Mouse (Mus musculus) lung, adult 18-20 months (tissue): ENCODE results near the gene Ncf2.
A peak's percentile ranks its signal among the peaks of the same experiment; 100 is the strongest.

Source experiments
- DNase-seq, 2 experiments: peaks; one replicate each; pipeline ENCODE4 v3.0.0; 2022; ENCODE audit warnings: mixed read lengths in 2 of 2

The Ncf2 gene

DNA sequence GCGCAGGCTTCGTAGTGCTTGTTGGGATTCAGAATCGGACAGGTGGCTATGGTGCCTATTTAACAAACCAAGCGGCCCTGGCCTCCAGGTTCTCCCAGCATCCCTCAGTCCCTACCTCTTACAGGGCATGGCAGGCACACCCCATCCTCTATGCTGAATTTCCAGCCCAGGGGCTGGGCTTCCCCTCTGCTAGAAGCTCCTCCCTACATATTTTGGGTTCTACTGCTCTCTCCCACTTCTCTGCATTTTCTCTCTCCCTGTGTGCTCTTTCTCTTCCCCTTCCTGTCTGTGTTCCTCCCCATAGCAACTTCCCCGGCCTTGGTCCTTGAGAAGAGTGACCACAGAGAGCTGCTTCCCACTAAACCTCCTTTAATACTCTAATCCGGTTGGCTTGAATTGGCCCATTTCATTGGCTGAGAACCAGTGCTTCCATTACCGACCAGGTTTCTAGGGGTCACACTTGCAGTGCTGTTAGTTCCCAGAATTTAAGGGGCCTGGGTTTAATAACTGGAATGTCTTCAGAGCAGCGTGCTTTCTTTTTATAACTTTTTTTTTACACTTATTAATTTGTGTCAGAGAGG lies 3.2 kb upstream of the Ncf2 start:
- DNase-seq, result no peak

DNA sequence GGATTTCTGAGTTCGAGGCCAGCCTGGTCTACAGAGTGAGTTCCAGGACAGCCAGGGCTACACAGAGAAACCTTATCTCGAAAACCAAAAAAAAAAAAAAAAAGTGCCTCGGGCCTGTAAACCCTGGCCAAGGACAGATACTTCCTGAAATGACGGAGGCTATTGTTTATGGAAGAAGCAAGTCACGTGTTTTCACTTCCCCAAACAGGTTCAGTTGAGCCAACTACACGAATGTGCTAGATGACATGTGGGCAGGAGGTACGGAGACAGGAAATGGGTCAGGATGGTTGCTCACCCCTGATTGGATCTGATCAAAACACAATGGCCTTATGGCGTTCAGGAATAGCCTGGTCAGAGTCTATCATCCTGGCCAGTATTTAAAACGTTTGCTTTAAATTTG lies 1.9 kb upstream of the Ncf2 start:
- peak in 1 of 2 experiments; percentile 33 for DNase-seq

DNA sequence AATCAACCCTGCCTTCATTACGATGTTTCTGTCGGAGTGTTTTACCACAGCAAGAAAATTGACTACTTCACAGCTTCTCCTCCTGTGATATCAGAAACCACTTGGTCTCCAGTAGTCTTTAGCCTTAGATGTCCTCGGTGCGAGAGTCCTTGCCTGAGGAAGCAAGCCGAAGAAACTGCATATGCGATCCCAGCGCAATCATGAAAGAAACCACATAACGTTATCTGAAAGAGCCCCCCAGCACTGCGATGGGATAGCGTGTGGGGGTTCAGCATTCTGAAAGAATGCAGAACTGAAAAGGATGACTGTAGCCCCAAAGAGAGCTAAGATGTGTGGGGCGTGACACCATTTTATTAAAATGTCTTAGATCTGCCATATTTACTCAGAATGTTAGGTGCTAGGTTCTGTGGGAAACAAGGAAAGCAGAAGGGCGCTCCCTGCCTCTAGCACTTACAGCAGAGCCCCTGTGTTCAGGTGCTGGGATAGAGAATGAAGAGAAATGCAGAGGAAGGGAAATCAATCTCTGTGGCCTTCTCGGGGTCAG lies 711 bp downstream of the Ncf2 start:
- no peak for DNase-seq

DNA sequence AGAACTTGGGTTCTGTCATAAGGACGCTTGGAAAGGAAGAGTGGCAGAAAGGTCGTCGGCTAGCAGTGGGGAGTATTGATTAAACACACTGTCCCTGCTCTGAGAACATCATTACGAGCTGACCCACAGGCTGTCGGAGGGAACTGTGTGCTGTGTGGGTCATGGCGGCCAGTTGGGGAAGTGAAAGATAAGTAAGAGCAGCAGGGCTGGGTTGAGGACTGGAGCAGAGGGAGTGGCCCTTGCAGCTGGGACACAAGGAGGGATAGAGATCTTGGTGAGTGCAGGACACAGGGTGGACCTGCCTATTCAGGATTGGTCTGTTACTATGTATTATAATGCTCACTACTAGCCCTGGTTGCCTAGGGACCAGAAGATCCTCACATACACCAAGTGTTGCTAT lies 4.9 kb downstream of the Ncf2 start:
- no peak for DNase-seq

DNA sequence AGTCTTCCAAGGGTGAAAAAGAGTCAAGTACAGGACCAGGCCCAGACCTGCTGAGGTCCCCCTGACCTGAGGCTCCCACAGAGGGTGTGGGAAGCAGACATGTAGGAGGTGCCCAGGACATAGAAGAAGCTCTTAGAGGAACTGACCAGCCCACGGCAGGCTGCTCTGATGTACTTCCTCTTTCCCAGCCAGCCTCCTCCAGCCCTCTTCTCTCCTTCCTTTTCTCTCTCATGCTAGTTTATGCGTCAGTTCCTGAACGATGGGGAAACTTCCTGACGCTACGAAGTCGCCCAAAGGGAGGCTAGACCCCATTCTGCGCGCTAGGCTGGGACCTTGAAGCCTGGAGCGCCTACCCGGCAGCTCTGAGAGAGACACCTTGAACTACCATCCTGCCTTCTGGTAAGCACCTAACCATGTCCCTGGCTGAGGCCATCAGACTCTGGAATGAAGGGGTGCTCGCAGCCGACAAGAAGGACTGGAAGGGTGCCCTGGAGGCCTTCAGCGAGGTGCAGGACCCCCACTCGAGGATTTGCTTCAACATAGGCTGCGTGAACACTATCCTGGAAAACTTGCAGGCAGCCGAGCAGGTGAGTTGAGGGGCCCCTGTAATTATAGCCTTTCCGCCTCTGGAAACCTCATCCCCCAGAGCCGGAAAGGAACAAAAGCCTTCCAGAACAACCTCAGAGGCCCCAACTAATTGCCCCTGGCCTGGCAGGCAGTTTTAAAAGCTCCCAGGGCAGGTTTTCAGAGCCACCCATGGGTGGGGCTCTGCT lies 7.8 kb downstream of the Ncf2 start:
- peak; percentile 41 to 64 for DNase-seq

DNA sequence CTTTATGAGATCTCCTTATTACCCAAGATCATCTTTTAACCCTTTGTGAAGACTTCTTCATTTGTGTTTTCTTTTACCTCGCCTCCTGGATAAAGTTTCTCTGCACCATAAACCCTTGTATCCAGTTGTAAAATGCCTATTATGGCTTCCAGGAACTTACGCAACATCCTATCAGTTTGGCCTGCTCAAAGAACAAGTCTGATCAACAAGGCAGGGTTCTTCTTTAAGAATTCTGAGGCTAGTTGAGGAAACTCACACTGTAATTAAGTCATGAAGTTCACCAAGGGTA lies 8.3 kb downstream of the Ncf2 start:
- DNase-seq, result no peak

DNA sequence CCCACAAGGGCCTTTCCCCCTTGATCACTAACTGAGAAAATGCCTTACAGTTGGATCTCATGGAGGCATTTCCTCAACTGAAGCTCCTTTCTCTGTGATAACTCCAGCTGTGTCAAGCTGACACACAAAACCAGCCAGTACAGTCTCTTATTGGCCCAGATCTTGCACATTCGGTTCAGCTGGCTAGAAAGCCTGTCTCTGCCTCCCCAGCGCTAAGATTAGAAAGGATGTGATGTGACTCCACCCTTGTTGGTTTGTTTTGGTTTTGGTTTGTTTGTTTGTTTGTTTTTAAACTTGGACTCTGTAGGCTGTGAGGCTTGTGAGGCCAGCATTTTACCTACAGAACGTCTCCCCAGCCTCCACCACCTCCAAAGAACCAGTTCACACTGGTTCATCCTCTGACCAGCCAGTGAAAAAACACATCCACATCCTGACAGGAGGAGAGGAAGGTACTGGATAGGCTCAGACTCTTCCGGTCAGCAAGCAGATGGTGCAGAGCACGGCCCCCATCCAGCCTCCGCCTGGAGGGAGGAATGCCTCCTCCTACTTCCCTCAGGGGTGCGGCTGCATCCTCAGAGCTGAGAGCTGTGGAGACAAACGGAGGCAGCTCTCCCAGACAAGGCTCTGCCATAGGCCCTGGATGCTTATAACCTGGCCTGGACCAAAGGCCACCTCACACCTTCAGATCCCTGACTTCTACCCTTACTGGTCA lies 9.7 kb downstream of the Ncf2 start:
- DNase-seq, result peak in 1 of 2 experiments; percentile 29

DNA sequence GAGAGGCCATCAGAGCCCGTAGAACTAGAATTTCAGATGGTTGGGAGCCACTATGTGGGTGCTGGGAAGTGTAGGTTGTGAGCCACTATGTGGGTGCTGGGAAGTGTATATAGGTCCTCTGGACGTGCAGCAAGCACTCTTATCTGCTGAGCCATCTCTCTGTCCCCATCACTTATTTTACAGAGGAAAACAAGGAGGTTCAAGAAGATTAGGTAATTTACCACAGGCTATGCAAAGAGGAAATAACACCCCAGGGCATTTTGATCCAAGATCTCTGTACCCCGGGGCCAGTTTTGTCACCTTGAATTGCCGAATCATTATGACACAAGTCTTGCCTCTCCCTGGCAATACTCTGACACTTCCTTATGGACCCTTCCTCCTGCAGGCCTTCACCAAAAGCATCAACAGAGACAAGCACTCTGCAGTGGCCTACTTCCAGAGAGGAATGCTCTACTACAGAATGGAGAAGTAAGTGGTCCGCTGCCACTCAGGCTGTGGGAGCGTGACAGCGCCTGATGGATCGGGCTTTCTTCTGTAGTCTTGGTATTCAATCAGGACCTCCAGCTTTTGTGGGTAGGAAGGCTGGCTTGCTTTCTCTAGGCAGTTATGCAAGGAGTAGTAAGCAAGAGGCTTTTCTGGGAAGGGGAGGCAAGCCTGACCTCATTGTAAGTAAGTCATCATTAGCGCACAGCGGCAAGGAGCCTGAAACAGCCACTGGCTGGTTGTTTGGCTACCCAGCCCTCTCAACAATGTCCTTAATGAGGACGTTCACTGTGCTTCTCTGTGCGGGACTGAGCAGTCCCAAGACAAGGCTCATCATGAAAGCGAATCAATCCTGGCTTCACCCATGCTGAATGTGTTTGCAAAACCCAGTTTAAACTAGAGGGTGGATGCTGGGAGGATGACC lies 10.8 kb downstream of the Ncf2 start:
- no peak for DNase-seq

DNA sequence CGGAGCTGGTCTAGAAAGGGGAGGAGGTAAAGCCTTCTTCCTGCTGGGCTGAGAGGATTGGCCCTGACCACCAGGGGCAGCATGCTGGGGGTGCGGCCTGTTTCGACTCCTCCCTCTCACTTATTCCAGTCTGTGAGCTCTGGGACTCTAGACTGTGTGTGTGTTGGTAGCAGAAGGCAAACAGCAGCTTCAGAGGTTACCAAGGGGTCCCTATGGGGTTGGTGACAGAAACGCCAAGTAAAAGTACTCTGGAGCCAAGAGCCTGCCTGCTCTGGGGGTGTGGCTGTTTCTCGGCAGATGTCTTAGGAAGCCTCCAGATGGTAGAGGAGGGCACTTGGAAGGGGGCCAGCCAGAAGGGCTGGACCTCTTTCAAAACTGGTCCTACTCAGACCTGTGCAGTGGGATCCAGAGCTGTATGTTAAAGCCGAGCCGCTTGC lies 15.3 kb downstream of the Ncf2 start:
- DNase-seq, result peak; percentile 31 to 48

DNA sequence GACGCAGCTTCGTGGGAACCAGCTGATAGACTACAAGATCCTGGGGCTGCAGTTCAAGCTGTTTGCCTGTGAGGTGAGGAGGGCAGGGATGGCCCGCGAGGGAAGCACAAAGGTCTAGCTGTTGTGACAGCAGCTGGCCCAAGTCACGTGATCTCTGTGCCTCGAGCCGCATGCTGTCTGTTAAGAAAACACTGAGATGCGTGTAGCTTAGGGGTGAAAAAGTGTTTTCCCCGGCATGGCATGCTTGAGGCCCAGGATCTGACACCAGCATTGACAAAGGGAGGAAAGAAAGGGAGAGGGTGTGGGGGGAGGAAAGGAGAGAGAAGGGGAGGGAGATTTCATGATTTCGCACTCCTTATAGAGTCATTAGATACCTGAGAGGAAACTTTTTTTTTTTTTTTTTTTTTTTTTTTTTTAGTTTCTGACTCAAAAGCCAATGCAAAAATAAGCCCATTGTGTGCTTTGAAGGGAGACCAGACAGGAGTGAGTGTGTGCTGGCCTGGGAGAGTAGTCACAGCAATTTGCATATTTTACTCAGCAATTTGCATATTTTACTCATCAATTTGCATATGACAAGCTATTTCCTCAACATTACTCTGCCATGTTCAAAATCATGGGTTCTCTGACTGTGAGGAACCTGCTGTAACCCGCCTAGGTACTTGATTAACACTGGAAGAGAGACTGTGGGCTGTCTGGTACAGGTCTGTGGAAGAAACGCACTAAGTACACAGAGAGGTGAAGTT lies 17.2 kb downstream of the Ncf2 start:
- DNase-seq, result no peak

DNA sequence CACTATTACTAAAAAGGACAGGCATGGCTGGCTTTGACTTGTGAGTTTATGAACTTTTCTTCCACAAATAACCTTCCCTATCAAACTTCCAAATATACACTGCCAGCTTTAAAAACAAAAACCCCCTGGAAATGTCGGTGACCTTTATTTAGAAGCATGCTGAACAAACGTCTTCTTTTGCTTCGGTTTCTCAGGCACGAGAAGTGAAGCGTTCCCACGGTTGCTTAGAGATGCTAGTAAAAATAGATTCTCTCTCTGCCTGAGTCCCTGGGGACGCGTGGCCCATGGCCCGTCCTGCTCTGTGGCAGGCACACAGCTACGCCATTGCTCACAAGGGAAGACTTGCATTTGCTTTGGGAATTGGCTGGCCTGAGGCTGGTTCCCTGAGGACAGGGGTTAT lies 17.8 kb downstream of the Ncf2 start:
- peak; percentile 20 to 30 for DNase-seq

DNA sequence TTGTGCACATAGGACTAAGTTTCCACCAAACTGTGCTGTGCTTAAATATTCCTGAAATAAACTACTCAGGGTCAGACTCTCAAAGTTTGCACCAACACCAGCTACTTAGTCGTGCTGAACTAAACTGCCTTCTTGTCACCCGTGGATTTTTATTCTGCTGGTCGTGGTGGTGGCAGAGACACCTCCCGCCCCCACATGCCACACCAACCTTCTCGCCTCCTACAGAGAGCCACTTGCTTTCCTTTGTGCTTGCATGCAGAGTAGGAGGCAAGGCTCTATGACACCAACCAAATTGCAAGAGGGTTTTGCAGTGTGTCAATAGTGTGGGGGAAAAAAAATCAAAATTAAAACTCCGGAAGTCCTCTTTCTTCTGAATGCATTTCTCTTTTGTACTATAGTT lies 19.6 kb downstream of the Ncf2 start:
- DNase-seq, result no peak

DNA sequence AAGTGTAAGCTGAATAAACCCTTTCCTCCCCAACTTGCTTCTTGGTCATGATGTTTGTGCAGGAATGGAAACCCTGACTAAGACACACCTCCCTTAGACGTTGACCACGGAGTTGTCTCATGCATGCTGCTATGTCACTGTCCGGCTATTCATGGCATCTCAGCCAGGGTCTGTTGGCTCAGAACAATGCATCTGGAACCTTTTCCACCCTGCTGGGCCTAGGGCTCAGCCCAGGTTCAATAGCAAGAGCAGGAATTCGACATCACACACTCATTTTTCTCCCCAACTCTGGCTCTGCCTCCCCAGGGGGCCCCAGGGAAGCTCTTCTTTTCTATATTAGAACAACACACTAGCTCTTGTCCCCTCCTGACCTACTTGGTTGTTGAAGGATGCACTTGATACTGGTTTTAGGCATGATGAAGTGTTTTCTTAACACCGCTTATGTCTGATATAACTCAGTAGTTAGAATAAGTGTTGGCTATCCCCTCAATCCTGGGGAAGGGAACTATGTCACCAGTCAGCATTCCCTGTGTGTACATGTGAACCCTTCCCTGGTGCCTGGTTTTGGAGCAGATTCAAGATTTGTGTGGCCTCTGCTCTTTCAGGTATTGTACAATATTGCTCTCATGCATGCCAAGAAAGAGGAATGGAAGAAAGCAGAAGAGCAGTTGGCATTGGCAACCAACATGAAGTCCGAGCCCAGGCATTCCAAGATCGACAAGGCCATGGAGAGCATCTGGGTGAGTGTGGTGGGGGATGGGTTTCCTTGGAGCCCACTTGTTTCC lies 21.1 kb downstream of the Ncf2 start:
- DNase-seq, result no peak

DNA sequence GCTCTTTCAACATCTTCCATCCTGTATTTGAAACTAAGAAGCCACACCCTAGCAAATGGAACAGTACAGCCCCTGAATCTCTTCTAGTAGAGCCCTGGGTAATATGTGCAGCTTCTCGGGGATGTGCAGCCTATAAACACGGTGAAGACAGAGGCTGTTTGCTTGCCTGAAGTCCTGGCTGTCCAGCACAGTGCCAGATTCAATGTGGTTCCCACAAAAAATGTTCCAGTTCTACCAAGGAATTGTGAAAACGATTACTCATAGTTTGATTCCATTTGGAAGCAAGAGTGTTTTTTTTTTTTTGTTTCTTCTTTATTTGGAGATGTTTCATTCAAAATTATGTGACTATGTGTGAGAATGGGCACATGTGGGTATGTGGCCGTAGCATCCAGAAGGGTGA lies 21.8 kb downstream of the Ncf2 start:
- DNase-seq, result no peak

DNA sequence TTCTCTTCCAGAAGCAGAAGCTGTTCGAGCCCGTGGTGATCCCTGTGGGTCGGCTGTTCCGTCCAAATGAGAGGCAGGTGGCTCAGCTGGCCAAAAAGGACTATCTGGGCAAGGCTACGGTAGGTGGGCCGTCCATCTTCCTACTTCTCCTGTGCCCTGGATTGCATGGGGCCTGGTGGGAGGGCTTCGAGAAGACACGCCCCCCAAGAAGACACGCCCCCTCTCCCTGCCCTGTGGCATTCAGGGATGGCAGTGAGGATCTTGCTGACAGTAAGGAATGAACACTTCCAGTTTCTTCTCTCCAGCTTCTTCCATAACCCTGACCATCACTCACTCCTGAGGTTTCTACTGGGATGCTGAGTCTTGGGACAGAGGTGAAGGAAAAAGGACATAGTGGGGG lies 24.2 kb downstream of the Ncf2 start:
- no peak for DNase-seq

DNA sequence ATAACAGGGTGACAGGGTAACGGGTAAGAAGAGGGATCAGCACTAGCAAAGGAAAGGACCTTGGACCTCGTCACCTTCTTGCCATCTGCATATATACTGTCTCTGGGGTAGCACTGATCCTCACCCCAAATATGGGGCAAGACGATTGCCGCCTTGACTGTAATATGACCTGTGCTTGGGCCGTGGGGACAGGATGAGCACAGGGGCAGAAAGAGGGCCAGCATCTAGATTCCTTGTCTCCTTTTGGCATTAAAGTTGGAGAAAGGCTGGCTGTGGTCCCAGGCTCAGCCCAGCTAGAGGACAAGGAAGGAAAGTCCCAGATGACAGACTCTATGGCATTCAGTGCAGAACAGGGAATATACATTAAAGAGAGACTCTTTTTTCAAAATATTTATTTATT lies 26.5 kb downstream of the Ncf2 start:
- no peak for DNase-seq

DNA sequence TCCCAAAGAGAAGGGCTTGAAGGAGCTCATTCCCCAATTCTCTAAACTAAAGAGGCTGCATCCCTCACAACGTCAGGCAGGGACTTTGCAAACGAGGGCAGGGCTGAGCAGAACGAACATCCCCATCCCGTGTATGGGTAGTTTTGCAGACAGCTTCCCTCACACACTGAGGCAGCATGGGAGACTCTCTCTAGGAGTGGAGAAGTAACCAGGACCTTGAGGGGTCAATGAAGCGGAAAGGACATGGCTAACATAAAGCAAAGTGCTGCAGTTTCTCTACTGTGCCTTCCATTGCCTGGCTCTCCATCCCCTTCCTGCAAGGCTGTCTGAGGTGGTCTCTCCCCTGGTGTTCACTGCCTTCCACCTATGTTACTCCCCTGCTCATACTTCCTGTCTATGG lies 28.2 kb downstream of the Ncf2 start:
- DNase-seq, result no peak

DNA sequence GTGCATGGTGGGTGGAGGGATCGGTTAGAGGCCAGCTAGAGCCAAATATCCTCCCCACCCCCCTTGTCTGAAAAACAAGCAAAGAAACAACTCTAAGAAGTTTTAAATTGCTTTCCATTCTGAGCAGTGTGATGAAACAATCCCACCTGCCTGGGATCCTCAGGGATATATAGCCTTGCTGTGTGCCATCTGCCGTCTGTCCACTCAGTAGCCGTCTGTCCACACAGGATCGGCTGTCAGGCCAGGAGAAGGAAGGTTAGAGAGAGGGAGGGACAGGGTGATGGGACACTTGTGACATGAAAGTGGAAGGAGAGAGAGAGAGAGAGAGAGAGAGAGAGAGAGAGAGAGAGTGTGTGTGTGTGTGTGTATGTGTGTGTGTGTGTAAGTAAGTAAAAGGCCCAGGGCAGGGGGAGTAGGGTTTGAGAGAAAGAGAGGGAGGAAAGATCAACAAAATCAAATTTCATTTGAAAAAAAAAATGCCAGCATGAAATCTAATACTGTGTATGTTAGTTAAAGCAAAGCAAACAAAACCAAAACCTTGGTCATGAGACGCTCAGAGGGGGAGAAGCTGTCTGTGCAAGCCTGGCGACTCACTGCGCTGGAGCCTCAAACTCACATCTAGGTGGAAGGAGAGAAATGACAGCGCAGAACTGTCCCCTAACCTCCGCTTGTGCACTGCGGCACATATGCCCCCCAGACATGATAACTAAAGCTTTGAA lies 28.8 kb downstream of the Ncf2 start:
- no peak for DNase-seq

DNA sequence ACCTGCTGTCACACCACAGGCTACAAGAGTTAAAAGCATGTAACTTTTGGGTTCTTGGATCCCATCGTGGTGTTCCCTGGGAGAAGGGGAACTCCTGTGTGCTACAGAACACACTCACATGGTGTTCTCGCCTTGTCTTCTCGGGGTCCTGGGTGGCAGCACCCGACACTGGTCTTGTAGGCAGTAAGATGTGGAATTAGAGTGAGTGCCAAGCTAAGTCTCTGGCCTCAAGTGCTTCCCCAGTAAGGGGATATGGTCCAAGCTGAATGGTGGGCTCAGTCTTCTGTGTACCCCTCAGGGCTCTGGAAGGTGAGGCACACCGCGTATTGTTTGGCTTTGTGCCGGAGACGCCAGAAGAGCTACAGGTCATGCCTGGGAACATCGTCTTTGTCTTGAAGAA lies 30.1 kb downstream of the Ncf2 start:
- no peak for DNase-seq

DNA sequence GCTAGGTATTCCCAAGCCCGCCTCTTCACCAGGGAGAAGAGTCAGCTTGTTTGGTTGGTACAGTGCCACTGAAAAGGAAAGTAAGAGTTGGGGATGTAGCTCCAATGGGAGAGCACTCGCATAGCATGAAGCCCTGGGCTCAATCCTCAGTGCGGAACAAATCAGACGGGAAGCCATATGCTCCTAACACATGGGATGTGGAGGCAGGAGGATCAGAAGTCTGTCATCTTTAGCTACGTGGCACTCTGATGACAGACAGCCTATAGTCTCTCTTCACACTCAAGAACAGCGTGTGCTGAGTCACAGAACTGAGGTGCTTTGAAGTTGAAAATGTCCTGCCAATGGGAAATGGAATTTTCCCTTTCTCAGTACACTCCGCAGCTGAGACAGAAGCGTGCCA lies 31.0 kb downstream of the Ncf2 start:
- DNase-seq, result no peak

DNA sequence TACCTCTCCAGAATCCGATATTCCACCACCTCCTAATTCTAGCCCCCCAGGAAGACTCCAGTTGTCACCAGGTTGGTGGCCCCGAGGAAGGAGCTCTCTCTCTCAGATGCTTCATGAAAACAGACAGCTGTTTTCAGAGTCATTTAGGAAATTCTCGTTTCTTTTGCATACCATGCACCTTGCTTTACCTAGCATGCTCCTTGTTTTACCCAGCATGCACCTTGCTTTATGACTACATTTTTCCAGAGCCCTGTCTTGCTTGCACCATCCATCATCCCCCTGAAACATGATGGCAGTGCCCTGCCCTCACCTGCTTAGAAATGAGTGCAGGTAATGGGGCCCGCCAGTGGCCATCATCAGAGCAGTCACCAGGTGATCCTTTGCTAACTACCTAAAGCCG lies 31.6 kb downstream of the Ncf2 start:
- no peak for DNase-seq
